Mouse (Mus musculus) leukemia stem cell, adult 10-12 weeks (primary cell): ENCODE results near the gene Tubb3. TPM values are rescaled to one million over a fixed set of nuclear protein-coding genes. Genes with fewer than 3 reads are reported as not detected.

ENCODE experiments used
- polyA plus RNA-seq: library from polyadenylated mRNA; stranded (reverse); fragments of >175 nt; gene quantifications from 2 replicates; pipeline ENCODE4 v1.2.3, GENCODE M21; 2012; ENCODE audit warnings: low replicate concordance

Tubb3 gene
- polyA plus RNA-seq: 2.9 and 4.1 TPM in 2 replicates

DNA sequence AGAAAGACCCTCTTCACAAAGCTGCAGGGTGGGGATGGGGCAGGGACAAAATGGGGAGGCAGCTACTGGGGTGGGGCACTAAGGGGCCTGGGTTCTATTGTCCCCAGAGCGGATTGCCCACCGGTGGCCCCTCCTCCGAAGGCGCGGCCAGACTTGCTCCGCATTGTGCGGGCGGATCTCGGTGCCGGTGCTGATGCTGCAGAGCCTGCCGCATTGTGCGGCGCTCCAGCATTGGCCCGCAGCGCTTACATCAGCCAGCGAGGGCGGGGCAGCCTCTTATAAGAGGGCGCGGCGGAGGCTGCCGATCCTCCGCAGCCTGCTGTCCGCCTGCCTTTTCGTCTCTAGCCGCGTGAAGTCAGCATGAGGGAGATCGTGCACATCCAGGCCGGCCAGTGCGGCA, at the start of gene Tubb3:
TSS of gene Tubb3 (plus strand) at position 179 of the 400 bp plus-strand sequence.

DNA sequence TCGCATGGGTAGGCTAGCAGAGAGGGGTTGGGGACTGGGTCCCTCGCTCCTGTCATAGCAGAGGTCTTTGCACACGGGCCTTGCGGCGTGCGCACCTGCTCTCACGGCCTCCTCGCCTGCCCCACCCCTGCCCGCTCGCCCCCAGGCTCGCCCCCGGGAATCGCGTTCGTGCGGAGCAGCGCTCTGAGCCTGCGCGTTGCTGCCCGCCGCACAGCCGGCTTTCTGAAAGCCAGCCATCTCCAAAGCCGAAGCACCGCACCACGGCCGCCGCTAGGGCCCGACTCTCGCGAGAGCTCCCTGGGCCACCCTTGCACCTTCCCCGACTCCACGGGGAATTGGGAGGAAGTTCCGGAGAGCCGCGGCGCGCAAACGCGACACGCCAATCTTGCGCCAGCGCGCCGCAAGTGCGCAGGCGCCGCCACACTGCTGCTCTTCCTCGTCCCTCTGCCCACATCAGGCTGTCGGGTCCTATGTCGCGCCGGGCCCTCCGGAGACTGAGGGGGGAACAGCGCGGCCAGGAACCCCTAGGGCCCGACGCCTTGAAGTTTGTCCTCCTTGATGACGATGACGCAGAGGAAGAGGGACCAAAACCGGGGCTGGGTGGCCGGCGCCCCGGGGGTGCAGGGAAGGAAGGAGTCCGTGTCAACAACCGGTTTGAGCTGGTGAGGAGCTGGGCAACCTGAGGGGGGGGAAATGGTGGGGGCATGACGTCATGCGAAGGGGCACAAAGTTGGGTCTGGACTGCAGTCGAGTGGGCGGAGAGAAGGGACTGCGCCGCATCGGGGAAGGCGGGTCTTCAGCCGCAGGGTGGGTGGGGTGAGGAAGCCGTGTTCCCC, 37.6 kb upstream of the Tubb3 start, which contains the start of gene Tcf25:
TSS of gene Tcf25 (plus strand) at position 351 of the 836 bp plus-strand sequence.

DNA sequence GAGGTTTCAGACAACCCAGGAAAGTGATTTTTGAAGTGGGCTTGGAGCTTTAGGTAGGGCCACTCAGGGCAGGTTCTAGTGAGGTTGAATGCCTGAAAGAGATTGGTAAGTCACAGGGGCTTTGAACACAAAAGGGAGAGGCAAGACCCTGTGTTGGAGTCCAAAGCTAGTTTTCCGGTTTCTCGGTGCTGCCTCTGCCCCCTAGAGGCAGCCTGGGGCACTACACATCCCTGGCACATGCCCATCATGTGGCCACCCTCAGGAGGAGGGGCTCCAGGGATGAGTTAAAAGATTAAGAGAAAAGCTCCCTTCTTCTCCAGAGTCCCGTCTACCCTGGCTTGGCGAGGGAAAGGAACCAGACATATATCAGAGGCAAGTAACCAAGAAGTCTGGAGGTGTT, 4.4 kb upstream of the Tubb3 start, which contains the start of gene Mc1r:
TSS of gene Mc1r (plus strand) at position 322 of the 400 bp plus-strand sequence.

DNA sequence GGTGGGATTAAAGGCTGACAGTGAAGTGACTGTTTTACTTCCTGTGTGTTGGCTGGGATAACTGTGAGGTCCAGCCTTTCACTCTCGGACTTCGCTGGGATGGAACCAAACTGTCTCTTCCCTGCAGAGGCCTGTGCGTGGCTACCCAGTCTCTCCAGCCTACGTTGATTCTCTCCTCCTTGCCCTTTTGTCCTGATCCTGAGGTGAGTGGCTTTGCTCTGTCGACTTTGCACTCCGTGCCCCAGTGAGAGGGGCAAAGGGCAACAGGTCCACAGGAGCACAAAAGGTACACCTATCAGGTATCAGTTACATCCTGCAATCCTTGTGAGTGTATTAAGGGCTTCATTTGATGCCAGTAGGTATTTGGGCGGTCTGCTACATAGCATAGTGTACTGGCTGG, 12.2 kb downstream of the Tubb3 start, which contains the start of gene Def8:
TSS of gene Def8 (plus strand) at position 87 of the 400 bp plus-strand sequence.

Other genes starting within 250 kb of the Tubb3 start
- not detected in 2 replicates for gene Dpep1, start 225.2 kb upstream of the Tubb3 start, polyA plus RNA-seq
- gene Chmp1a, start 198.7 kb upstream of the Tubb3 start, polyA plus RNA-seq: 12.2 and 40.3 TPM in 2 replicates
- 0.13 TPM in 1 of 2 replicates, not detected in the other for gene Spata33, start 198.6 kb upstream of the Tubb3 start, polyA plus RNA-seq
- gene Cdk10, start 186.6 kb upstream of the Tubb3 start, polyA plus RNA-seq: 83.3 and 109 TPM in 2 replicates
- 1.6 and 4.9 TPM in 2 replicates for gene Spata2l, start 175.2 kb upstream of the Tubb3 start, polyA plus RNA-seq
- 17.4 and 19.2 TPM in 2 replicates for gene Zfp276, start 157.2 kb upstream of the Tubb3 start, polyA plus RNA-seq
- gene Vps9d1, start 157.1 kb upstream of the Tubb3 start, polyA plus RNA-seq: 114 and 146 TPM in 2 replicates
- gene Fanca, start 92.8 kb upstream of the Tubb3 start, polyA plus RNA-seq: 59.7 and 102 TPM in 2 replicates
- gene Spire2, start 78.7 kb upstream of the Tubb3 start, polyA plus RNA-seq: 11.3 and 11.8 TPM in 2 replicates
- 70.8 and 102 TPM in 2 replicates for gene Tcf25, start 37.7 kb upstream of the Tubb3 start, polyA plus RNA-seq
- 0.08 TPM in 1 of 2 replicates, not detected in the other for gene Mc1r, start 4.3 kb upstream of the Tubb3 start, polyA plus RNA-seq
- gene Def8, start 12.1 kb downstream of the Tubb3 start, polyA plus RNA-seq: 4.7 and 24.1 TPM in 2 replicates
- gene Afg3l1, start 66.5 kb downstream of the Tubb3 start, polyA plus RNA-seq: 15.0 and 16.4 TPM in 2 replicates
- not detected in 2 replicates for gene Dbndd1, start 104.0 kb downstream of the Tubb3 start, polyA plus RNA-seq
- gene Gas8, start 107.4 kb downstream of the Tubb3 start, polyA plus RNA-seq: 5.5 and 7.9 TPM in 2 replicates
- gene Rhou, start 242.5 kb downstream of the Tubb3 start, polyA plus RNA-seq: not detected in 2 replicates